Mouse (Mus musculus): Measurements from ENCODE around the gene Aox4. TPM values are rescaled to one million over a fixed set of nuclear protein-coding genes. Genes with fewer than 3 reads are reported as not detected.

The Aox4 gene
- total RNA-seq, 2 experiments from 2014 or later, result not detected

- DNase-seq, result no peak
- intact Hi-C loops (cut with DNase I), result loop anchor here (5.0 kb wide), 1 partner anchor 57 kb away; no protein-coding TSS in a partner anchor
These were observed 30.1 kb downstream of the Aox4 start for GRCm38 (mm10) chr1:58240347-58240746.

- intact Hi-C loops (cut with DNase I), result loop anchor here (5.0 kb wide), 1 partner anchor 53 kb away; no protein-coding TSS in a partner anchor
- DNase-seq, result no peak
These were observed 34.3 kb downstream of the Aox4 start for GRCm38 (mm10) chr1:58244487-58244886.

DNA sequence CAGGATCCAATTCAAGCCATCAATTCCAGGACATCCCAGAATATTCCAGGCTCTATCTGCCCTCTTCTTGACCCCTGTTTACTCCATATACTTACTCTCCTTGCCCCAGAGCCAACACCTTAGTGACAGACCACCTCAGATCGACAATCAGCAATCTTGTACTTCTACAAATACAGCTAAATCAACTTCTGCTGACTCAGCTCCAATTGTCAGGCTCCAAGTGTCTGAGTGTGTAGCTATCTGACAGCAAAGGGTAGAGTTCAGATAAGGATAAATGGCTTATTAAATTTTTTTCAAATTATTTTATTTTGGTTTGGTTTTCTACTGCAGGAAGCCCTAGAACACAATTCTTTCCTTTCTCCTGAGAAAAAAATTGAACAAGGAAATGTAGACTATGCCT is 38.3 kb downstream of the Aox4 start:
- intact Hi-C loops (cut with DNase I), result no loop called here

DNA sequence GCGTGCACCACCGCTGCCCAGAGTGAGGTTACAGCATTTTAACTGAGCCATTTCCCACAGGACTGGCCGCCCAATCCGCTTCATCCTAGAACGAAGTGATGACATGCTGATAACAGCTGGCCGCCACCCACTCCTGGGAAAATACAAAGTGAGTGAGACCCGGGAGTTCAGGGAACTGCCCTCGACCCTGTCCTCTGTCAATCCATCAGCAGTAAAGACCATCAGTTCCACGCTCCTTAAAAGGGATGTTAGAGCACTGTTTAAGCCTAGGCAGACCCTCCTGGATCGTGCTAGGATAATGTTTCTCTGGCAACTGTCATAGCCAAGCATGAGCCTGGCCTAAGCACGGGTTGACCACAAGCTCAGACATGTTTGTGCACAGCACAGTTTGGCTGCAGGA is 43.3 kb downstream of the Aox4 start:
- intact Hi-C loops (cut with DNase I), result no loop called here
- no peak for DNase-seq

More for the DNA sequence above, 38.3 kb downstream of the Aox4 start:
- no peak for DNase-seq

GRCm38 (mm10) chr1:58257195-58257991 is 47.2 kb downstream of the Aox4 start:
- intact Hi-C loops (cut with DNase I), result no loop called here
- no peak for DNase-seq

DNA sequence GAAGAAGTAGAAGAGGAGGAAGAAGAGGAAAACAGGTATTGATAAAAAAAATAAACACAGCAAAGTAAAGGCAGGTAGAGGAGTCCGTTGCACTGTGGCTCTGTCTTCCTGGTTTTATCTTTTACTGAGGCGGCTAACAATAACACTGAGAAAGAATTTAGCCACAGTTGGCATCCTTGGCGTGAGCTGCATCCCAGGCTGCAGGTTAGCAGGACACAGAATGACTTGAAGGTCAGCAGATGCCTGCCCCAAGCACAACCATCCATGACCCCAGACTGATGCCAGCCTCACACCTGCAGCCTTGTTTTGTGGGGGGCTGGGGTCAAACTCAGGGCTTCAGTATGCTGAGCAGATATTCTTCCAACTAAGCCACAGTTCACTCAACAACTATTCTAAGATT is 50.1 kb downstream of the Aox4 start:
- intact Hi-C loops (cut with DNase I), result no loop called here
- no peak for DNase-seq

GRCm38 (mm10) chr1:58268231-58268630 is 58.0 kb downstream of the Aox4 start:
- no peak for DNase-seq
- intact Hi-C loops (cut with DNase I), result no loop called here

DNA sequence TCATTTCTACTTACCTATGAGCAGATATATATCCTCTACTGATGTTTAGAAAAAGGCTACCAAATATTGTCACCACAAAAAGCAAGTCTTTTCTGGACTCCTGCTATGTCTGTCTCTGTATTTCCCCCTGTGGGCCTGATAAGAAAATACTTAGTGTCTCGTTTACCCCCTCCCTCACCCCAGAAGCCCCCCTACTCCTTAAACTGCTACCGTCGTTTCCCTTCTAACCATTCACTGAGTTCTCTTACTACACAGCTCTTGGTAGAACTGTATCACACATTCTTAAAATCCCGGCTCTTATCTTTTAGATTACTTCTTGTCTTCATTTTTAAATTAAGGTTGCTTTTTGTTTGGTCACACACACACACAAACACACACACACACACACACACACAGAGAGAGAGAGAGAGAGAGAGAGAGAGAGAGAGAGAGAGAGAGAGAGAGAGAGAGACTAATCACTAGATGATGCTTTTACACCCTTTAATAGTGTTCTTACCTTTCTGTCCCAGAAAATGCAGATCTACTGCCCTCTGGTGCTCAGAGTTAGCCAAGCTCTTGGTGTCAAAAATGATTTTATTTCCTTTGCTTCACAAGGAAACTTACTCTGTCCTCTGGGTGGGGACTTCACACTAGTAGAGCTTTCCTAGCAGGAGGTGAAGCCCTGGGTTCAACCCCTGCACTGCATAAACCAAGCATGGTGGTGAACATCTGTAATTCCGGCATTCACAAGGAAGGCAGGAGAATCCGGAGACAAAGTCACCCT is 60.8 kb downstream of the Aox4 start:
- intact Hi-C loops (cut with DNase I), result loop anchor here (2.0 kb wide), 2 partner anchors 114 to 842 kb away; no protein-coding TSS in a partner anchor
- DNase-seq, result peak in 1 of 2 experiments; percentile 22

- intact Hi-C loops (cut with DNase I), result no loop called here
These were observed 65.7 kb downstream of the Aox4 start for GRCm38 (mm10) chr1:58275879-58276278.

GRCm38 (mm10) chr1:58278026-58278425 is 67.8 kb downstream of the Aox4 start, which contains the start of gene Aox2:
Aox2 (plus strand) TSS chr1:58278326.
- no peak for DNase-seq
- intact Hi-C loops (cut with DNase I), result no loop called here

More at GRCm38 (mm10) chr1:58275879-58276278, 65.7 kb downstream of the Aox4 start:
- no peak for DNase-seq

DNA sequence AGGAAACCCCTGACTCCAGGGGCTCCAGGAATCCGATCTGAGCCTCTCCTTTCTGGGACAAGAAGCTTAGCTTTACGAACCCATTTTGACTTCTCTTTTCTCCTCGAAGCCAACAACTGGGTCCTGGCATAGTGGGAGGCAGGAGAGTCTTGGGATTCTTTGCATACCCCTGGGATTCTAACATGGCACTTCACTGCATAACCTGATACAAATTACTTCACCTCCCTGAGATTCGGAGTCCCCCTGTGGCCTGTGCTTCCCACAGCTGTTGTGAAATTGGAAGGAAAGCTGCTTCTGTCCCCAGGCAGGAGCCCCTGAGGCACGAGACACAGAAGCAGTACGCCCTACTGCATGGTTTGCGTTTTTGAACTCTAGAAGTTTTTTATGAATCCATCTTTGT is 68.3 kb downstream of the Aox4 start:
- DNase-seq, result no peak
- intact Hi-C loops (cut with DNase I), result no loop called here

GRCm38 (mm10) chr1:58280381-58280780 is 70.2 kb downstream of the Aox4 start:
- no peak for DNase-seq
- intact Hi-C loops (cut with DNase I), result no loop called here

DNA sequence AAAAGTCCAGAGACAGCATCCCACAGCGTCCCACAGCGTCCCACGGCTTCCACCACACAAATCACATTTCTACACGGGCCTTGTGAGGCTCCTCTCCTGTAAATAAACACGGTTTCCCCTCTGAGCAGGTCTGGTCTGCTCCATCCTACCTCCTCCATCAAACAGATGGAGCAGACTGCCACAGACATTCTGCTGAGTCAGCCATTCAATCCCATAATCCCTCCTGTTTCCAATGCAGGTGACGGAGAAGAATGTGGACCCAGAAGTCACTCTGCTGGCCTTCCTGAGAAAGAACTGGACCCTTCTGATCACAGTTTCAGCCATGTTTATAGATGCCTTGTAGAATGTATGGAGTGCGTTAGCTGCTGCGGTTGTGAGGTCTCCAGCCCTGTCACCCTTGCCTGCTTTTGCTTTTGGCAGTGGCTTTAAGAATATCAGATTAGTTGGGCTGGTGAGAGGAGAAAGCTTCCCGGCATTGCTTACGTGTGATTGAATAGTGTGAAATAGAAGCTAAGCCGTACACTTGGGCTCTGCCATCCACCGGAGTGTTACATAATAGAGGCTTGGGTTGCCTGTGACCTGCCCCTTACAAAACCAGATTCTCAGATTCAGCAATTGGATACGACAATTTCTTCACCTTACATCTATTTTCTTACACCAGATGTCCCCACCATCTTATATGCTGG is 70.9 kb downstream of the Aox4 start:
- no peak for DNase-seq
- intact Hi-C loops (cut with DNase I), result no loop called here

DNA sequence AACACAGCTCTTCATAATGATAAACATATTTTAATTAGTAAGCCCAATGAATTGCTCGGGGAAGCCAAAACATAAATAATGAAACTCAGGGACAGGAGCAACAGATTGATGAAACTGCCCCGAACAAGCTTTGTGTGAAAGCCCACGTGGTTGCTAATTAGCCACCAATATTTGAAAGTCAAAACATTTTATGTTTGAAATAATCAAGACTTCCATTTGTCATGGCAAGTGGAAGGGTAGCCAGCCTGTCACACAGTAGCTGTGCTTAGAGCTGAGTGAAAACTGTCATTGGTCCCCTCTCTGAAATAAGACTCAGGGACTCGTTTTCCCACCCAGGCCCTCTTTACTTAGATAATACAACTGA is 71.4 kb downstream of the Aox4 start:
- DNase-seq, result no peak
- intact Hi-C loops (cut with DNase I), result no loop called here

- intact Hi-C loops (cut with DNase I), result no loop called here
- DNase-seq, result no peak
These were observed 74.3 kb downstream of the Aox4 start for GRCm38 (mm10) chr1:58284505-58284904.

DNA sequence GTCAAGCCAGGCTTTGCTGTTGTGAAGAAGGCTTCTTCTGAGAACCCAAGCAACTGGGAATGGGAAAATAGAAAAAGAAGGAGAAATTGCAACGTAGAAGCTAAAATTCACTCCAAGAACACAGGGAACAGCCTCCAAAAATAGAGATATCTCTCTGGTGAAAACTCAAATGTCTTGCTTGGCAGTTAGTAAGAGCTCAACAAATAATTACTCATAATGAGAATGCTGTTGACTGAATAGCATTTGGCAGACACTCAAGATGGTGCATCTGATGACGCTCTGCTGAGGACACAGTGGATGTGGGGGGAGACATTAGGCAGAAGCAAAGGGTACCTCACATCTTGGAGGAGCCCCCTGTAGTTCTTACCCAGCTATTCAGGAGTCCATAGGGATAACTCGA is 77.9 kb downstream of the Aox4 start:
- intact Hi-C loops (cut with DNase I), result no loop called here
- DNase-seq, result no peak

DNA sequence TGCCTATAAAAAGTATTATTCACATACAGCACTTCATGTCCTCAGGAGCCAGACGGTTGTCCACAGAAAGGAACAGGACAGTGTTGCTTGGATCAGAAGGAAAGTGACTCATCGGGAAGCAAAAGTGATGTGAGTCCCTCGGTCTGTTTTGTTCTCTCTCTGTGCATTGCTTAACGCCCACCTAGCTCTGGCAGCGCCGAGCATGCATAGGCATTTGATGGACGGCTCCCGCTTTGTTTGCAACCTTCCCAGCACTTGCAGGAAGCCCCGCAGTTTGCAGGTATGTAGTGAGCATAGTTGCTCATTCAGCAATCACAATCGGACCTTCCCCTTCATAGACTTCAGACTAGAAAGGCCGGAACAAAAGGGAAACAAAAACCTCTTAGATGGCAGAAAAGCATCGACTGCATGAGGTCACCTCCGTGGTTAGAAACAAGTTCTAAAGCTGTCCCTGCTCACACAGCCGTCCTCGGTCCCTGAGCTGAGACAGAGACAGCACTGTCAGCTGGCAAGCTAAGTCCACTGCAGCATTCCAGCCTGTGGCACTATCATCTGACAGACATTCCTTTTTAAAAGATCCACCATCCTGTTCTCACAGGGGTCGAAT is 79.8 kb downstream of the Aox4 start:
- DNase-seq, result no peak
- intact Hi-C loops (cut with DNase I), result no loop called here

DNA sequence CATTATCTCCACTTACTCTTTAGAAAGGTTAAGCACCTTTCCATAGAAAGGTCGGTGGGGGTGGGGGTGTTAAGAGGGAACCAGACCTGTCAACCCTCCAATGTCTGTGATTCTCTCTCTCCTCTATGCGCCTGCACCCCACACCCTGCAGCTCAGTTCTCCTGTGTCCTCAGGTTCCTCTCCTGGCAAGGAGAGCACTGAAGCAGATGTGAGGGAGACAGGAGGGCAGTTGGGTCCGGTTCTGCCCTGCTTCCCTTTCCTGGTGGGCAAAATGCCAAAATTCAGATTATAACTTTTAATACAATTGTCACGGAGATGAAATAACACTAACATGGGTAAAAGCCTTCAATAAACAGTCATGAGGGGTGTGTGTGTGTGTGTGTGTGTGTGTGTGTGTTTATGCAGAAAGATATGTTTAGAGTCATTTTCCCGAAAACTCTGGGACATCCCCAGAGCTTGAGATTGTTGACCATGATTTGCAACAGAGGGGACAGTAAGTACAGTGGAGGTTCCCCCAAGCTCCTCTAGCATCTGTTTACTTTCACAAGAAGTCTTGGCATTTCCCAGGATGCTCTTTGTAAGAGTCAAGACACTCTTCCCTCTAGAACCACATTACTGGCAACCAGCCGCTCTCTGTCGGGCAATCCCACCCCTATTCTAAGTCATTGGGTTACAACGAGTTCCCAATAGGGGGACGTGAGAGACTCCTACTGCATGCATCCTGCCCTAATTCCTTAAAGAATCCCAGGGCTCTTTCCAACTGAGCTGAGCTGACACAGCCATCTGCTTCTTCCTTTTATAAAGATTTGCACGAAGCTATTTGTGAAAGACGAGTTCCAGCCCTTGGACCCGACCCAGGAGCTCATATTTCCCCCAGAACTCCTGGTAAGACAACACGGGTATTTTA is 81.5 kb downstream of the Aox4 start:
- no peak for DNase-seq
- intact Hi-C loops (cut with DNase I), result no loop called here

DNA sequence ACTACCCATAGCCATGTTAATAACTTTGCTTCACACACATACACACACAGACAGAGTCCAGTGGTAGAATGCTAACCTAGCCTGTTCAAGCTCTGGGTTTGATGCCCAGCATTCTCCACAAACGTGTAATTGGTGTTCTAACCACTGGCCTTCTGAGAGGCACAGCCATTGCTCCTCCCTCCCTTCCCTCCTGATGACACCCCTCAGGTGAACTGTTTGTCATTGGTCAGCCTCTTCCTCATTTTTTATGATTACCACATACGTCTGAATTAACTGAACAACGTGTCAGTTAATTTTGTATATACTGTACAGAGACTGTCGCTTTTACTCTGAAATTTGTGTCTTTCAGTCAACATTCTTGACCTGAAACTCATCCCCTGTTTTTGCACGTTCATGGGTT is 84.5 kb downstream of the Aox4 start:
- no peak for DNase-seq
- intact Hi-C loops (cut with DNase I), result loop anchor here (5.0 kb wide), 2 partner anchors 52 to 872 kb away; no protein-coding TSS in a partner anchor

DNA sequence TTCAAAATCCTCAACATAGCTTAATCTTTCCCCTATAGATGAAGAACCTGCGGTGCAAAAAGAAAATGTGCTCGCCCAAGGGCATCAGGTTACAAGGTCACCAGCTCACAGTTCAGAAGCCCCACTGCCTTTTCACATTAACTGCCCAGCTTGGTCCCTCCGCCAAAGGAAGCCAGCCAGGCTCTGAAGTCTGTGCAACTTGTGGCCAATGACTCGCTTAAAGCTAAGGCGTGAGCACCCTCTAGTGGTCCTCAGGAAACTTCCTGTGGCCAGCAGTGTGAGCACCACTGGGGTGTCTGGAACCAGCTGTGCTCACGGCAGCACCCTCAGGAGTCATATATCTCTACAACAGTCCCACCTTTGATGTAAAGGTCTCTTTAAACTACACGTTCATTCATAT is 86.1 kb downstream of the Aox4 start:
- DNase-seq, result peak; percentile 68 to 78
- intact Hi-C loops (cut with DNase I), result loop anchor here (1.0 to 5.0 kb wide), 3 partner anchors 54 to 874 kb away; no protein-coding TSS in a partner anchor
